15 mouse cellular contexts compared by ENCODE assay signal in genomic region chr5:93239590-93240544, GRCm38 (mm10). TPM values are rescaled to one million over a fixed set of nuclear protein-coding genes. Genes with fewer than 3 reads are reported as not detected.
DNase-seq lines count a peak whose midpoint lies in the region; ATAC-seq and TF ChIP-seq lines count a peak whose summit lies in the region.
"Had no signal": no experiment of that assay in that cellular context is flagged by ENCODE, and none has a peak within 500 bp of the region (broad histone marks: within the 10 kb centered on the region; RNA-seq: fewer than 3 reads in every experiment).

No protein-coding gene starts in this region.

- H3K4me2 ChIP-seq in hindbrain, postnatal 0 days (ENCODE audit: low read depth, low read length) = no peak overlapping the region
- H3K4me2 ChIP-seq in forebrain, postnatal 0 days (ENCODE audit: low read depth) = no peak overlapping the region
- H3K4me2 ChIP-seq: forebrain, embryonic 12.5 days; heart, embryonic 15.5 days; neural tube, embryonic 12.5 days had no signal

- peak; percentile 98 for DNase-seq in 416B (ENCODE audit: low read depth)
- DNase-seq in CD8-positive naive resting alpha-beta T cell, adult 2 months (ENCODE audit: low read depth in 2 of 2, low spot score in 2 of 2) = peak; percentile 20 to 42
- DNase-seq in natural killer cell, adult 2 months (ENCODE audit: low spot score in 2 of 2) = peak; percentile 34 to 37
- DNase-seq in hindbrain, postnatal 0 days (ENCODE audit: low spot score) = no peak
- DNase-seq in layer of hippocampus, adult 11-12 months (ENCODE audit: low spot score) = no peak
- no peak for DNase-seq in forebrain, postnatal 0 days
- DNase-seq in adrenal gland, adult 18-20 months (ENCODE audit: low spot score in 2 of 2) = no peak
- DNase-seq: cerebellum, postnatal 36 days had no signal

- ATAC-seq in hematopoietic stem cell, adult 5-6 weeks (replicated peaks in 1 of 2; ENCODE audit: insufficient read depth in 1 of 2, low FRiP score in 2 of 2, low TSS enrichment in 1 of 2, low read depth in 1 of 2, poor library complexity in 2 of 2, severe bottlenecking in 2 of 2) = peak; percentile 84 to 93
- no peak for ATAC-seq in hindbrain, postnatal 0 days
- no peak for ATAC-seq in forebrain, postnatal 0 days
- ATAC-seq: Patski had no signal

- no peaks in the 10 kb centered on the region for H3K36me3 ChIP-seq in hindbrain, postnatal 0 days (ENCODE audit: insufficient read depth, low read length)
- no peaks in the 10 kb centered on the region for H3K36me3 ChIP-seq in forebrain, postnatal 0 days (ENCODE audit: insufficient read depth)
- H3K36me3 ChIP-seq: forebrain, embryonic 12.5 days; heart, embryonic 15.5 days; neural tube, embryonic 12.5 days had no signal

- no peak overlapping the region for H3K4me3 ChIP-seq in hindbrain, postnatal 0 days (ENCODE audit: low read length)
- no peak overlapping the region for H3K4me3 ChIP-seq in forebrain, postnatal 0 days (ENCODE audit: low read depth, low read length)
- H3K4me3 ChIP-seq: forebrain, embryonic 12.5 days; heart, embryonic 15.5 days; neural tube, embryonic 12.5 days had no signal

- no peaks in the 10 kb centered on the region for H3K27me3 ChIP-seq in hindbrain, postnatal 0 days (ENCODE audit: insufficient read depth, low read length)
- no peaks in the 10 kb centered on the region for H3K27me3 ChIP-seq in forebrain, postnatal 0 days (ENCODE audit: insufficient read depth, low read length)
- H3K27me3 ChIP-seq: forebrain, embryonic 12.5 days; heart, embryonic 15.5 days; neural tube, embryonic 12.5 days; Patski had no signal

- H3K9ac ChIP-seq in hindbrain, postnatal 0 days (replicated peaks; ENCODE audit: low read length) = no peak overlapping the region
- no peak overlapping the region for H3K9ac ChIP-seq in forebrain, postnatal 0 days
- H3K9ac ChIP-seq: forebrain, embryonic 12.5 days; heart, embryonic 15.5 days; neural tube, embryonic 12.5 days had no signal

- WGBS in hindbrain, postnatal 0 days = 85% methylated on average over 8 of the region's 8 CpGs
- 85% methylated on average over 8 of the region's 8 CpGs for WGBS in forebrain, postnatal 0 days

- H3K4me1 ChIP-seq in hindbrain, postnatal 0 days (ENCODE audit: insufficient read depth, low read length) = no peaks in the 10 kb centered on the region
- H3K4me1 ChIP-seq in forebrain, postnatal 0 days (ENCODE audit: insufficient read depth) = no peaks in the 10 kb centered on the region
- H3K4me1 ChIP-seq: forebrain, embryonic 12.5 days; heart, embryonic 15.5 days; neural tube, embryonic 12.5 days had no signal

- no peak for TF ChIP-seq CTCF in hindbrain, postnatal 0 days (IDR thresholded peaks at IDR 0.05; ENCODE audit: low read depth)
- TF ChIP-seq CTCF in forebrain, postnatal 0 days (IDR thresholded peaks at IDR 0.05; ENCODE audit: low read depth) = no peak

- no peak overlapping the region for H3K27ac ChIP-seq in hindbrain, postnatal 0 days
- H3K27ac ChIP-seq in forebrain, postnatal 0 days (ENCODE audit: low read depth, low read length) = no peak overlapping the region
- H3K27ac ChIP-seq: forebrain, embryonic 12.5 days; heart, embryonic 15.5 days; kidney, postnatal 0 days; macrophage; neural tube, embryonic 12.5 days had no signal

- H3K9me3 ChIP-seq in hindbrain, postnatal 0 days (ENCODE audit: low read length) = no peaks in the 10 kb centered on the region
- no peaks in the 10 kb centered on the region for H3K9me3 ChIP-seq in forebrain, postnatal 0 days (ENCODE audit: low read length)
- H3K9me3 ChIP-seq: forebrain, embryonic 12.5 days; heart, embryonic 15.5 days; neural tube, embryonic 12.5 days had no signal

RNA-seq across cellular contexts. Expression of gene Ccng2, which starts 27.2 kb away (rescaled TPM):
- total RNA-seq in hematopoietic stem cell, adult 5-6 weeks (2017) = 79.9 and 108 TPM in 2 replicates
- total RNA-seq in hindbrain, postnatal 0 days (2014; rRNA removed) = 38.6 and 45.3 TPM in 2 replicates
- 32.5 and 33.2 TPM in 2 replicates for polyA plus RNA-seq in hindbrain, postnatal 0 days (2015; fragmentation: Nextera tagmentation; extraction: Ambion mirVana)
- 73.4 and 82.9 TPM in 2 replicates for total RNA-seq in forebrain, postnatal 0 days (2014; rRNA removed)
- 47.7 and 49.7 TPM in 2 replicates for polyA plus RNA-seq in forebrain, postnatal 0 days (2015; fragmentation: Nextera tagmentation; extraction: Ambion mirVana)
- 10 to 100 TPM; 38.6 to 40.0 TPM for total RNA-seq in adrenal gland, adult 18-20 months (2021)

RNA-seq across cellular contexts. Expression of gene 2010109A12Rik, which starts 33.5 kb away (rescaled TPM):
- total RNA-seq in hematopoietic stem cell, adult 5-6 weeks (2017) = 4.8 and 4.9 TPM in 2 replicates
- 0.36 TPM in 1 of 2 replicates, not detected in the other for total RNA-seq in hindbrain, postnatal 0 days (2014; rRNA removed)
- polyA plus RNA-seq in hindbrain, postnatal 0 days (2015; fragmentation: Nextera tagmentation; extraction: Ambion mirVana) = 0.71 and 0.72 TPM in 2 replicates
- total RNA-seq in forebrain, postnatal 0 days (2014; rRNA removed) = 0.46 and 1.1 TPM in 2 replicates
- polyA plus RNA-seq in forebrain, postnatal 0 days (2015; fragmentation: Nextera tagmentation; extraction: Ambion mirVana) = 0.80 and 1.4 TPM in 2 replicates
- under 1 TPM; 0.67 to 0.99 TPM for total RNA-seq in adrenal gland, adult 18-20 months (2021)
- polyA plus RNA-seq: macrophage had no signal

RNA-seq across cellular contexts. Expression of gene Ccni, which starts 33.6 kb away (rescaled TPM):
- 173 and 187 TPM in 2 replicates for total RNA-seq in hematopoietic stem cell, adult 5-6 weeks (2017)
- total RNA-seq in hindbrain, postnatal 0 days (2014; rRNA removed) = 269 and 279 TPM in 2 replicates
- polyA plus RNA-seq in hindbrain, postnatal 0 days (2015; fragmentation: Nextera tagmentation; extraction: Ambion mirVana) = 116 and 122 TPM in 2 replicates
- total RNA-seq in forebrain, postnatal 0 days (2014; rRNA removed) = 284 and 305 TPM in 2 replicates
- polyA plus RNA-seq in forebrain, postnatal 0 days (2015; fragmentation: Nextera tagmentation; extraction: Ambion mirVana) = 113 and 133 TPM in 2 replicates
- 100 to 1,000 TPM; 211 to 262 TPM for total RNA-seq in adrenal gland, adult 18-20 months (2021)

Comparison
In these comparisons a context has a peak if more than half of its experiments do, and no peak if none do; other contexts are left out.
1. DNase-seq: peak in 416B (single experiment), CD8-positive naive resting alpha-beta T cell, adult 2 months (2 of 2) and natural killer cell, adult 2 months (2 of 2); none in hindbrain, postnatal 0 days (single experiment), layer of hippocampus, adult 11-12 months (single experiment), forebrain, postnatal 0 days (single experiment) and adrenal gland, adult 18-20 months (0 of 2).
2. ATAC-seq: peak in hematopoietic stem cell, adult 5-6 weeks (2 of 2); none in hindbrain, postnatal 0 days (single experiment) and forebrain, postnatal 0 days (single experiment).